Mouse (Mus musculus): ENCODE data around the gene Cdk2ap2. TPM values are rescaled to one million over a fixed set of nuclear protein-coding genes. Genes with fewer than 3 reads are reported as not detected.
"Not testable (repeated sequence)": the region's sequence is repeated elsewhere in the genome, so short reads cannot be mapped to it uniquely, and the experiment has no call there.

Cdk2ap2 gene
- polyA plus RNA-seq, 2 experiments from 2014 or later = 372 to 419 TPM

DNA sequence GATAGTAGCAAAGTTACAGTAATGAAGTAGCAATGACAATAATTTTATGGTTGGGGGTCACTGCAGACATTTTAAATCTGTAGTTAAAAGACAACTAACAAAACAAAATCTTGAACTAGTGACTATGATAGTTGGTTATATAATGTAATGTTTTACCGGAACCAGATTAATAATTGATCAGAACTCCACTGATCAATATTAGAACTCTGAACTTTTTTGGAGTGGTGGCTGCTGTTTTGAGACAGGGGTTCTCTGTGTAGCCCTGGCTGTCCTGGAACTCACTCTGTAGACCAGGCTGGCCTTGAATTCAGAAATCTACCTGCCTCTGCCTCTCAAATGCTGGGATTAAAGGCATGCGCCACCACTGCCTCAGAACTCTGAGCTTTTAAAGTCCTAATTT, 28.7 kb upstream of the Cdk2ap2 start:
- not testable (repeated sequence) for ATAC-seq

DNA sequence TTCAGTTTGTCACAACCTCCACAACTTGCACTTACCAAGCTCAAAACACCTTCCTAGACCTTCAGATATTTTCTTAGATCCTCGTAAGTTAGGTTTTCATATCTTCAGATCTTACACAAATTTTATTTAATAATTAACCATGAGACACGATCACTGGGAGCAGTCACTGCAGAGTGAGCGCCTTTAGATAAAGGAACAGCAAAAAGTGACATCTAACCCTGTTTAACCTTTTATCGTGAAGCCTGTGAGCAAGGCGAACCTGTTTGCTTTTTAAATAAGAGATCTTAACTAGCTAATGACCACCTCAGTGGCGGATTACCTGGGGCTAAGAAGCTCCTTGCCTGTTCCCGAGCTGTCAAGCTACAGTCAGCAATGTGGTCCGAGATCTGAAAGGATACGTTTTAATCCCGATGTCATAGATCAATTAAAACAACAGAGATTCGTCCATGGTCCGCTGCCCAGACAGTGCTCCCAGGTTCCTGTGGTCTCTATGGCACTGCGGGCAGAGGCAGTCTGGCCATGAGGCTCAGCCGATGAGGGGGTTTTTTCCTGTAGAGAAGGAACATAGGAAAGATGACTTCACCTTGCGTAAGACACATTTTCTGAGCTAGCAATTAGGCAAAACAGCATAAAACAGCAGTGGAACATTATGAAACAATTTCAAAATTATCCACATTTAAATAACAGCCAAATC, 28.1 kb upstream of the Cdk2ap2 start:
- ATAC-seq = no peak

DNA sequence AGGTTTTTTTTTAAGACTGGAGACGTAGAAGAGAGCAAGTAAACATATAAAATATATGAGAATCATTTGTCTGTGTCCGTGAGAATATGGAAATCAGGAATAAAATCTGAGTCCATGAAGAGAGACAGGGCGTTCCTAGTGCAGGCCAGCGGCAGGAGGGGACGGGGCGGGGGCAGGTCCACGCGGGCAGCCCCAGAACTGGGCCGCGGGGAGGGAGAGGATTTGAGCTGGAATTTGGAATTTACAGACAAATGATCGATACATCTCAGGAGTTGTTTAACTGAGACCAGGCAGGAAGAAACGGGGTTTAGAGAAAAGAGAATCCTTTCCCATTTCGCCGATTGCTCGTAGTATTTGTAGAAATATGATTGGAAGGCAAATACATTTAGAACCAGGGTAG, 26.7 kb upstream of the Cdk2ap2 start:
- ATAC-seq = no peak

DNA sequence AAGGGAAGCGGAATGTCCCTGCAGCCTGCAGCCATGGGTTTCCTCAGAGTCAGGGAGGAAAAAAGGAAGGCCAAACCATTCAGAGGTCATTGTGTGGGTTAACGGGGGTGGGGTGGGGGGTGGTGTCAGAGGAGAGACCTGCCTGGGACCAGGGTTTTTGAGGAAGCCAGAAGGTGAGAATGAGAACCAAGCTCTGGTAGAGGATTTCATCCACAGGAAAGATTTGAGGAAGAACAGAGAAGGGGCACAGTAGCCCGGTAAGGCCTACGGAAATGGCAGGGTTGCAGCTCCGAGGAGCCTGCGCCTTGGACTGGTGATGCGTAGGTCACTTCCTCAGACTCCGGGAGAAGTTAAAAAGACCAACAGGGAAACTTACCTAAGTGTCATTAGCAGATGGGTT, 26.2 kb upstream of the Cdk2ap2 start:
- no peak for ATAC-seq

DNA sequence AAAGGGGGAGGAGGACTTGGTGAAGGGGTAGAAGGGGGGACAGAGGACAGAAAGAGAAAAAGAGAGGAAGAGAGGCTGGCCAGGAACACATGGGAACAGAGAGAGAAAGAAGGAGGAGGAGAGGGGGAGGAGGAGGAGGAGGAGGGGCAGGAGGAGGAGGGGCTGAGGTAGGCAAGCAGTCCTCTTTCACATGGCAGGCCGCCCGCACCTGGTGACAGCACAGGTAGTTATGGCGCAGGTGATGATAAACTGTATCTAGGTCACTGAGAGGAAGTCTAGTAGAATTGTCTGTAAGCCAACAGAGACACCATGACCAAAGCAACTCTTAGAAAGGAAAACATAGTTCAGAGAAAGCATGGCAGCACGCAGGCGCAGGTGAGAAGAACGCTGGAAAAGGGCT, 25.6 kb upstream of the Cdk2ap2 start:
- ATAC-seq = no peak

DNA sequence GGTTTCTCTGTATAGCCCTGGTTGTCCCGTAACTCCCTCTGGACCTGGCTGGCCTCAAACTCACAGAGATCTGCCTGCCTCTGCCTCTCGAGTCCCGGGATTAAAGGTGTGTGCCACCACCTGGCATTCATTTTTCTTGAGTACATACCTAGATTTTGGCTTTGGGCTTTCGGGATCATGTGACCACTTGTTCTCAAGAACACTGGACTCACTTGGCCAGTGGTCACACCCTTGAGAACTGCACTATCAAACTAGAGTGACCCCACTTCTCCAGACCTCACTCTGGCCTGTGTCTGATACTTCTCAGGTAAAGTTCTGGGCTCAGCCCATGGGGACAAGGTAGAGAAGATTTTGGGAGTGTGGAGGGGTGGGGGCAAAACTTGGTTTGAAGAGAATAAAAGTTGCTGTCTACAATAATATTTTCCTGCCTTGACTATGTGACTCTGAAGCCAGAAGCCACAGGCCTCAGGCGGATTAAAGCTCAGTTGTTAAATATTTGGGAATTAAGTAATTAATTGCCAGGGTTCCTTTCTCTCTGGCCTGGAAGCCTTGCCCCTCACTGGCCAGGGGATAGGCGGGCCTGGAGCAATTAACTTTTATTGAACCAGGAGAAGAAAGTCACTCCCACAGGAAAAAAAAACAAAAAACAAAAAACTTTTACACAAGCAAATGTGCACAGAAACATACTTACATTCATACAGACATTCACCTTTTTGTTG, 24.1 kb upstream of the Cdk2ap2 start:
- no peak for ATAC-seq

DNA sequence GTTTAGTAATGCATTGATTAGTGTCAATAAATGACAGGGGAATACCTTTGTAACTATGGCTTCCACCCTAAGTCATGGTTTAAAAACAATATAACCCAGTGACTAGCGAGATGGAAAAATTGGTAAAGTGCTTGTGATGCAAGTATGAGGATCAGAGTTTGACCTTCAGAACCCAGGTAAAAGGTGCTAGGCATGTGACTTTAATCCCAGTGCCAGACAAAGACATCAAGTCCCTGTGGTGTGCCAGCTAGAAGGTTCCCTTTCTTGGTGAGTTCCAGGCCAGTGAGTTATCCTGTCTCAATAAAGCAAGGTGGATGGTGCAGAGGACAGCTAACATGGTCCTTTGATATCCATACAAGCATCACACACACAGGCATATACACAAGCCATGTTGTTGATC, 21.5 kb upstream of the Cdk2ap2 start:
- ATAC-seq = no peak

DNA sequence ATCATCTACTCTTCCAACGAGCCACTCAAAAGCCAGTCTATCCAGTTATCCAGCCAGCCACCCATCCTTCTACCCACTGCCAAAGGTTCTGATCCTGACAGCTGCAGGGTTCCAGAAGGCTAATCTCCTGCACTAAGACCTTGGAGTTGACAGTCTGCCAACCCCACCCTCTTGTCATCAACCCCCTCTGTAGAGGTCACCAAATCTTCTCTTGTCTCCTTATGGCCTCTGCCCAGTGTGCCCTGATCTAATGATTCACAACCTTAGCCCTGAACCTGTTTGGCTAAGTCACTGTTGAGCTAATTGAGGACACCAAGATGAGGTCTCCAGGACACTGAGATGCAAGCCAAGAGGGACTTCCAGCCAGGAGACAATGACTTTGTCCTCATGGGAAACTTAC, 17.4 kb upstream of the Cdk2ap2 start:
- no peak for ATAC-seq

DNA sequence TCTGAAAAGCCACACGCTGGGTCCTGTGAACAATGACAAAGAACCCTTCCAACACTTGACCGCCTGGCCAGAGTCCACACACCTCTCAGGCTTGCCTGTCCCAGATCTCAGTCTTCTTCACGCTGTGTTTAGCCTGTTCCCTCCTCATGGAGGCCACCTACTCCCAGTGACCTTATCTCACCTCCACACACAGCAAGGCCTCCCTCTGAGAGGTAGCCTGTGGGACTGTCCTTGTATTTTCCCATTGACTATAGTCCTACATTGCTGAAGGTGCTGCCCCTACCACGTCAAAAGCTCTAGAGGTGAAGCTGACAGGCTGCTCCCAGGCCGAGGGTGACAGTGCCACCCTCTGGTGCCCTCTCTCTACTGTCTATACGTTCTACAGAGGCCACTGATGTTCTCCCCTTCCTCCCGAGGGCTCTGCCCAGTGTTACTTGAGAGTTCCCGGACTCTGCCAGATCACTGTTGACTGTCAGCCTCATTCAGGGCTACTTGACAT, 16.4 kb upstream of the Cdk2ap2 start:
- ATAC-seq = peak; percentile 54

DNA sequence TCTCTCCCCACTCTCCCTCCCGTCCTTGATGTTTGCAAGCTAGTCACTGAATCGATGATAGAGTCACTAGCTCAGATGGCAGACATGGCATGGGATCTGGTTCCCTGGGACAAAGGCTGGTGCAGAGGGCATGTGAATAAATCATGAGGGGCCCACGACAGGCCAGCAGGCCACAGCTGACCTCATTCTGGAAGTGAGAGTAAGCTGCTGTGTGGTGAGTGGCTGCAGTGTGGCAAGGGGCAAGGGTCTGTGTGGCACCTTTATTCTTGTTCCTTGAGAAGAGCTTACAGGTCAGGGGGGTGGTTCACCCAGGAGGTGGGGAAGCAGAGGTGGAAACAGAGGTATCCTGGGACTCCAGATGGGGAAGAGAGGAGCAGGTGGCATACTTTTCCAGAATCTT, 15.6 kb upstream of the Cdk2ap2 start, which contains the start of gene Cabp2:
Cabp2 (plus strand) TSS at position 185 of the 400 bp plus-strand sequence.
- ATAC-seq = no peak

DNA sequence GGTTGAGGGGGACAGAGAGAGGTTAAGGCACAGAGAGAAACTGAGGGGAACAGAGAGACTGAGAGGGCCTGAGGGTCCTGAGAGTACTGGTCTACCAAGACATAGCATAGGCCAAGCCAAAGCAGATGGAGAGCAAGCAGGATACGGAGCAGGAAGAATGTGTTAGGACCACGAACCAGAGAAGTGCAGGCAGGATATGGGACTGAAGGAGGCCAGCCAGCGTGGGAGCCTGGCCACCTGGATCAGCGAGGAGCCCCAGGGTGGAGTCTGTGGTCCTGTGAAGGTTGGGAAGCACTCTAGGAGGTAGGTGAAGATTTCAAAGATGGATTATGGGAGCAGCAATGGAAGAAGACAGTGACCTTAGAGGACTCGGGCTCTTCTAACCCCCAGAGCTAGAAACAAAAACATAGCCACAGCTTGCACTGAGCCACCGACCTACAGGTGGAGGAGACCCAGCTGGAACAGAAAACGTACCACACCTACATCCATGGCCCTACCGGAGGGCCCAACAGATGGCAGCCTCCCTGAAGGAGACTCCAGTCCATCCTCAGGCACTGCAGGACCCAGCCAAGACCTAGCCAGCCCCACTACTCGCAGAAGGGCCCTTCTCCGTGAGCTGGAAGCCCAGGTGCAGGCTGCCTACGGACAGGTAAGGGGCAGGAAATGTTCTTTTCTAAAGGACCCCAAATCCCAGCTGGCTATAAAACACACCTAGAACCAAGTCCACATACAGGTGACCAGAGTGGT, 14.6 kb upstream of the Cdk2ap2 start:
- no peak for ATAC-seq

DNA sequence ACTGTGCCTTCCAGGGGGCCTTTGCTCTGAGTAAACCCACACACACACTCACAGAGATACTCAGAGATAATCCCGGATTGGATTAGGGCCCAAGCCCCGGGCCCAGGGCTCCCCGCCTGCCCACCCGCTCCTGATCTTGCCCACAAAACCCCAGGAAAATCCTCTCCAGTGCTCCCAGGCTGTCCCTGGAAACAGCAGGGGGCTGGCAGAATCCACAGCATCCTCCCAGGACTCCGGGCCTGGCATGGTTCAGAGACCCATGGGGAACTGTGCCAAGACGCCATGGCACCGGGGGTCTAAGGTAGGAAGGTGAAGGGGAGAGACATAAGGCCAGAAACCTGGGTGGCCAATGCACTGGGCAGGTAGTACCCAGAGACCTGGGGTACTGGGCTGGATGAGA, 13.7 kb upstream of the Cdk2ap2 start:
- no peak for ATAC-seq

DNA sequence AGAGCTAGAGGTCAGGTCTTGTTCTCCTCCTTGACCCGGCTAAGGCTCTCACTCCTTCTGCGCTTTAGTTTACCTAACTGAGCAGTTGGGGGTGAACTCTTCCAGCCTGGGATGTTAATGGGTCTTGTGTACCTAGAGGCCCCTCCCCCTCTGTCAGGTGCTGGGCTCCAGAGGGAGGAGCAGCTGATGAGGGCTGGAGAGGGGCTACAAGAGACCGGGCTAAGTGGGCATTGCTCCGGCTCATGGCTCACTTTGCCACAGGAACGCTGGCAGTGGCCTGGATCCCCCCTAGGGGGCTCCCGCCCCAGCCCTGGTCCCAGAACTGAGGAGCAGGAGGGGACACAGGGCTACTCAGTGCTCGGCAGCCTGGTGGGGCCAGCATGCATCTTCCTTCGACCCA, 13.2 kb upstream of the Cdk2ap2 start:
- no peak for ATAC-seq

DNA sequence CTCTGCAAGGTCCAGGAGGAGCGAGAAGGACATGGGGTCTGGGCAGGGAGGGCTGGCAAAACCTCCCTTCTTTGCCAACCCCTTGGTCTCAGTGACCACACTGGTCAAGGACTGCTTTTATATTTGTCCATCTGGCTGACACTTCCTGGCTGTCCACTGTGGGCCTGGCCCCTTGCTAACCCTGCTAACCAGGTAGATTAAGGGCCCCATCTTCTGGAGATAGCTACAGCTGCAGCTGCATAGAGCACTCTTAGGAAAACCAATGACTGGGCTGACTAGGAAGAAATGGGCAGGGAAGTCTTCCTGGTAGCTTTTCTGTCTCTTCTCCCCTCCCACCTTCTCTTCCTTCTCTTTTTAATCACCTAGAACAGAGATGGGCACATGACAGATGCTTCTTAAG, 12.0 kb upstream of the Cdk2ap2 start:
- ATAC-seq = no peak

DNA sequence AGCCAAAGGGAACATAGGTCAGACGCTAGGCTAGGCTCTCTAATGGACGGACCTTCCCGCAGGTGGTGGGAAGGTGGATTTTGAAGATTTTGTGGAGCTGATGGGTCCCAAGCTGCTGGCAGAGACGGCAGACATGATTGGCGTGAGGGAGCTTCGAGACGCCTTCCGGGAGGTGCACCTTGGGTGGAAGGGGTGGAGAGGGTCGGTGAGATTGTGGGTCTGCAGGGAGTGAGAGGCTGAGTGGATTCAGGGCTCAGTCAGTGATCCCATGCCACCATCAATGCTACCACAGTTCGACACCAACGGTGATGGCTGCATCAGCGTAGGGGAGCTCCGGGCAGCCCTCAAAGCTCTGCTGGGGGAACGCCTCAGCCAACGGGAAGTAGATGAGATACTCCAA, 10.8 kb upstream of the Cdk2ap2 start:
- ATAC-seq = no peak

DNA sequence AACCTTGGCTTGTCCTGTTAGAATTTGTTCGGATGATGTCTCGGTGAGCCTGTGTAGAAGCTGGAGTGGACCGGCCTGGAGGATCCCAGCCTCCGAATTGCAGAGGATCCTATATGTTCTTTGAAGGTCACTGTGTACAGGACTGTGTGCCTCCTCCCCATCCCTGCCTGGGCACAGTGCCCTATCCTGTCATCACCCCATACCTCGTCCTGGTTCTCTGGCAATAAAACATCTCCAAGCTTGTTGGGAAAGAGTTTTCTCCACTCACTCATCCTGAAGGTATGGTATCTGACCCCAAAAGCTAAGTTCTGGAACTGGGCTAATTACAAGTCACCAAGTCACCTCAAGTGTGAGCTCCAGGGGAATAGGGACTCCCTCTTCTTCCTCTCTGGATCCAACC, 9.9 kb upstream of the Cdk2ap2 start:
- no peak for ATAC-seq

DNA sequence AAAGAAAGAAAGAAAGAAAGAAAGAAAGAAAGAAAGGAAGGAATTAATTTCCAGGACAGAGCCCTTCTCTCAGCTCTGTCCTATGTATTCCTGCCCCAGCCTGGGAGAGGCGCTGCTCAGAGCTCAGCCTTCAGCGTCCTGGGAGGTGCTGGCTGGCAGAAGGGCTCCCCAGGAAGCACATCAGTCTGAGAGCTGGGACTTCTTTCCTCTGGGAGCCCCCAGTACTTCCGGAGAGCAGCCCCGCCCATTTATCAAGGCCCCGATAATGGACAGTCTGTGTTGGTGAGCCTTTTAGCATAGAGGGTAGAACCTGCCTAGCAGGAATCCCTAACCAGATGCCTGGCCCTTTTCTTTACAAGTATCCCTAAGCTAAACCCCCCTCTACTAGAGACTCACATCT, 8.8 kb upstream of the Cdk2ap2 start:
- no peak for ATAC-seq

DNA sequence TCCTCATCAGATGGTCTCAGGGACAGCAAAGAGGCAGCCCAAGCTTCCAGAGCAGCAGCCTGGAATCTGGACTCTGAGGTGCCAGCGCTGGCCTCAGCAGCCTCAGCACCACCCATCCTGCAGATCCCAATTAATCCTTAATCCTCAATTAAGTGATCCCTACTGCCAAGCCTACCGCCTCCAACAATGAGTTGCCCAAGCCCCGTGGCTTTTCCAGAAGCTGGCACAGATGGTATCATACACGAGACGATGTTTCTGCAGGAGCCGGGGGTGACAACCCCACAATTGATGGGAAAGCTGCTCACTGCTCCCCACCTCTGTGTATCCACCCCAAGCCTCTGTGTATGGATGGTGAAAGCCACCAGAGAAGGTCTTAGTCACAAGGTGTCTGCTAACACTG, 7.9 kb upstream of the Cdk2ap2 start:
- no peak for ATAC-seq

DNA sequence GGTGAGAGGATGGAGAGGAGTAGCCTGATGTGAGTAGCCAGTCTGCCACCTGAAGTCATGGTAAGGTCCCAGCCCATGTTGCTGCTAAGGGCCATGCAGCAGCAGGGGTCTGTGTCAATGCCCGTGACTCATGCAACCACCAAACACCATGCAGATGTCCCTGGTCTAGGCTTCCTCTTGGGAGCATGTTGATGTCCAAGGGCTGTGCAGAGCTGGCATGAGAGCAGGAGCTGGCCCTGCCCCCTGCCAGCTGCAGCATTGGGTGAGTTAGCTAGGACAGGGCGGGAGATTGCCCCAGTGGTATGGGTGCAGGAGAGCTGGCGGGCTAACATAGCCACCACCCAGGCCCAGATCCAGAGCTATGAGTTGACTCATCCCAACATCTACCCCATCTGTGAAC, 6.5 kb upstream of the Cdk2ap2 start:
- ATAC-seq = no peak

DNA sequence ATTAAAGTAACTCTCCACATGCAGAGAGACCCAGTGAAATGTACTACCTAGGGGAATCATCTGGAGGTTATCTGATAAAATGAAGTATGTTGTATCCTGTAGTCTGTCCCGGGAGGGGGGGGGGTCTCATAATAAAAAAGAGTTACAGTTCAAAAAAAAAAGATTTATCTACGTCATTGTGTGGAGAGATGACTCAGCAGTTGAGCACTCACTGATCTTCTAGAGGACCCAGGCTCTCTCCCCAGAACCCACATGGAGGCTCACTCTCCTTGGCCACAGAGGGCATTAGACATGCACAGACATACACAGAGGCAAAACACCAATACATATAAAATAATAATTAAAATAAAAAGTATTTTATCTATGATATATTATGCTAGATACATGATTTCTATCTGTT, 5.6 kb upstream of the Cdk2ap2 start:
- ATAC-seq = no peak

DNA sequence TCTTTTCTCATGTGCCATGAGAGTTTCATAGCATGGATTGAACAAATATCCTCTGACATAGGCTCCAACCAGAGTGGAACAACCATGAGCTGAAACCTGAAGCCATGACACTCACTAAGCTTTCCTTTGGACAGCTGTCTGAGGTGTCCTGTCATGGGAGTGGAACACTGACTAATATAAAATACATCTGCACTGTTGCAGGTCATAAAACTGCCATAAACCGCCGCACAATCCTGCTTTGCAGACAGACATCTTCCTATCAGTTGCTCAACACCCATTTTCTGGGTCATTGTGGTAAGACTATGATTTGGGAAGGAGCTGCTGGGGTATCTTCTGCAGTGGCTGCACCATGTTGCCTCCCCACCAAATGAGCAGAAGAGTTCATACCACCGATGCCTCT, 4.2 kb upstream of the Cdk2ap2 start:
- ATAC-seq = no peak

DNA sequence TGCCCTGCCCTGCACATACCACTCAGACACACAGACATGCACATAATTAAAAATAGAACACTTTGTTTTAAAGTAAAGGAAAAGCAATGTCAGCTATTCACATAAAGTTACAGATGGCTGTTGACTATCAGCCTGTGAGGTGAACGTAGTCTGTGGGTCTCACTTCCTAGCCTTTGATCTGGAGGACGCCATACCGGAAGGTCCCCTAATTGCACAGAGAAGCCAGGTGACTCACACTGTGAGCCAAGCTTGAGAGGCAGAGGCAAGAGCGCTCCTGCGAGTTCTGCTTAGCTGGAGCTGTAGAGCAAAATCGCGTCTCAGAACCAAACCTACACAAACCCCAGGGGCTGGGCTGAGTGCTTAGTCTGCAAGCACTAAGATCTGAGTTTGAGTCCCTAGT, 3.2 kb upstream of the Cdk2ap2 start:
- ATAC-seq = peak; percentile 62

DNA sequence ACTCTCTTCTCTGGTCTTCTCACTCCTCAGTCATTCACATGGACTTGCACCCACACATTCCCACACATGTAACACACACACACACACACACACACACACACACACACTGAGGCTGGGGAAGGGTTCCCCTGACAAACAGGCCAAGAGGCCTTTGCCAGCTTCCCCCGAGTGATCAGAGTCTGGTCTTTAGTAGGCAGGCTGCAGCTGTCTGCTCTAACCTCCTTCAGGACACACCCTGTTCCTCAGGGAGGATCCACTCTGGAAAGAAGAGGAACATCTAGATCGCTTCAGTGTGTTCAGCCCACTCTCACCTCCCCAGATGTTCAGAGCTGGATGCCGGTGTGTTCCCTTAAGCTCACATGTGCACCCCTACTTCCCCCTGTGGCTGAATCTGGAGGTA, 2.6 kb upstream of the Cdk2ap2 start:
- ATAC-seq = no peak

All from activated CD4-positive, CD25-positive, alpha-beta regulatory T cell, adult 4 months (primary cell).